Comparison of ENCODE assay signal across 9 mouse cellular contexts in the genomic region with DNA sequence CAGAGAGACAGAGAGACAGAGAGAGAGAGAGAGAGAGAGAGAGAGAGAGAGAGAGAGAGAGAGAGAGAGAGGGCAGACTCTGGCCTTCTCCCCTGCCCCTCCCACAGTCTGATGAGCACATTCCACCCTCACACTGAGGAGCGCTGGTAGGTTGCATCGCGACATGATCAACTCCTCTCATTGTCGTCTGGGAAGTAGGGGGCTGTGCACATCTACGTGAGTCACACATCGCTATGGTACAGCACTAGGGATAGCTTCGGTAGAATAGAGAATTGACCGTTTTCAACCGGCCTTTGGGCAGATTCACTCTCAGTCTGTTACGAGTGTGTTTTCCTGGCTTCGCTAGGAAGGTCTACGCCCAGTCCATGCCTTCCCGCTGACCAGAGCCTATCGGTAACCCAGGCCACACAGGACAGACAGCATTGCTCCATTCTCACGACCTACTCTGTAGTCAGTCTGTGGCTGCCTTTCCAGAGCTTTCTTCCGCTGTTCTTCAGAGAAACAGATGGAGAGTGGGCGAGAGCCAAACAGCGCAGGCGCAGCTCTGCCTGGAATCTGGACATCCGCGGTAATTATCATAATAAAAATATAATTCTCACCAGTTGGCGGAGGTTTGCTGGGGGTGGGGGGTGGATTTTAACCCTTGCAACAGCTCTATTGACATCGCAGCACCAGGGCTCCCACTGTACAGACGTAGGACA.
DNase-seq lines count a peak whose midpoint lies in the region; ATAC-seq lines count a peak whose summit lies in the region.
"Had no signal": no experiment of that assay in that cellular context is flagged by ENCODE, and none has a peak within 500 bp of the region (broad histone marks: within the 10 kb centered on the region; RNA-seq: fewer than 3 reads in every experiment).

No protein-coding gene starts in this region.

- no peaks in the 10 kb centered on the region for H3K9me3 ChIP-seq in embryonic facial prominence, embryonic 13.5 days
- H3K9me3 ChIP-seq in embryonic facial prominence, embryonic 10.5 days: no peaks in the 10 kb centered on the region
- H3K9me3 ChIP-seq: stomach, embryonic 15.5 days had no signal

- H3K27ac ChIP-seq in embryonic facial prominence, embryonic 13.5 days: no peak overlapping the region; the same call in 1 of the 2 replicates
- H3K27ac ChIP-seq in embryonic facial prominence, embryonic 10.5 days (replicated peaks): no peak overlapping the region
- H3K27ac ChIP-seq: stomach, embryonic 15.5 days had no signal

- ATAC-seq in embryonic facial prominence, embryonic 13.5 days (ENCODE audit: insufficient number of reproducible peaks, insufficient read depth, low FRiP score, low TSS enrichment, low read depth): peak; percentile 58
- no peak for ATAC-seq in inflammation-experienced regulatory T-cells, adult 6 months

- no peaks in the 10 kb centered on the region for H3K36me3 ChIP-seq in embryonic facial prominence, embryonic 13.5 days
- no peaks in the 10 kb centered on the region for H3K36me3 ChIP-seq in embryonic facial prominence, embryonic 10.5 days (replicated peaks)
- H3K36me3 ChIP-seq: stomach, embryonic 15.5 days had no signal

- peaks cover 19% of the 10 kb centered on the region for H3K4me1 ChIP-seq in embryonic facial prominence, embryonic 13.5 days
- peaks cover 7% of the 10 kb centered on the region for H3K4me1 ChIP-seq in embryonic facial prominence, embryonic 10.5 days

- H3K4me3 ChIP-seq in embryonic facial prominence, embryonic 13.5 days: no peak overlapping the region
- H3K4me3 ChIP-seq in embryonic facial prominence, embryonic 10.5 days: no peak overlapping the region
- H3K4me3 ChIP-seq: stomach, embryonic 15.5 days had no signal

- H3K9ac ChIP-seq in embryonic facial prominence, embryonic 13.5 days: no peak overlapping the region
- H3K9ac ChIP-seq: stomach, embryonic 15.5 days had no signal

- peaks cover 14% of the 10 kb centered on the region; the same call in 1 of the 2 replicates for H3K27me3 ChIP-seq in embryonic facial prominence, embryonic 13.5 days
- no peaks in the 10 kb centered on the region for H3K27me3 ChIP-seq in embryonic facial prominence, embryonic 10.5 days (replicated peaks; ENCODE audit: low read depth, poor library complexity, severe bottlenecking)
- H3K27me3 ChIP-seq: stomach, embryonic 15.5 days had no signal

- H3K4me2 ChIP-seq in embryonic facial prominence, embryonic 13.5 days: no peak overlapping the region

- intact Hi-C loops in left cerebral cortex, postnatal 10 days (cut with DNase I): no loop called here

- DNase-seq in embryonic facial prominence, embryonic 10.5 days (ENCODE audit: low spot score): no peak
- peak; percentile 29 for DNase-seq in cerebellum, adult 8-10 months
- peak; percentile 14 to 25 for DNase-seq in heart, adult 9 months (ENCODE audit: low spot score in 2 of 2)
- DNase-seq in left cerebral cortex, postnatal 10 days (ENCODE audit: extremely low spot score in 1 of 2, low spot score in 2 of 2): peak; percentile 51 to 75
- no peak for DNase-seq in thymus, adult 18-20 months
- no peak for DNase-seq in thymus, postnatal 4 days

- WGBS in embryonic facial prominence, embryonic 13.5 days: 66% methylated on average over 24 of the region's 24 CpGs
- WGBS in embryonic facial prominence, embryonic 10.5 days: 86% methylated on average over 24 of the region's 24 CpGs

Comparison
In these comparisons a context has a peak if more than half of its experiments do, and no peak if none do; other contexts are left out.
1. DNase-seq: peak in cerebellum, adult 8-10 months (single experiment), heart, adult 9 months (2 of 2) and left cerebral cortex, postnatal 10 days (2 of 2); none in embryonic facial prominence, embryonic 10.5 days (single experiment), thymus, adult 18-20 months (0 of 2) and thymus, postnatal 4 days (single experiment).